ENCODE assay signal across 19 mouse cellular contexts in the genomic region with DNA sequence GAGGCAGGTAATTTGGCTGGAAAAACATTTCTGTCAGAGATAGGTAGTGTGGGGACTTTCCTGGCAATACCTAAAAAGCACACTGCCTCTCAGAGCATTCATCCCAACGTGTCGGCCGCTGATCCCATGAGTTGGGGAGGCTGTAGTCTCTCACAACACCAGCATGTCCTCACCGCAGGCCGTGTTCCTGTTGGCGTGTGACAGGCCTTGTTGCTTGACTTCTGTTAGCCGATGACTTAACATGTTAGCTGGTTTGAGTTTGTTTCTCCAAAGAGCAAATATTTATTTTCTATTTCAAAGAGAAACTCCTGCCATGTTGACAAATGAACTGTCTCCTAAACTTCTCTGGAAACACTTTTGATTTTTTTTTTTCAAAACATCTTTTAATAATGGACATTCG.
"Had no signal": no experiment of that assay in that cellular context is flagged by ENCODE, and none has a peak within 500 bp of the region (broad histone marks: within the 10 kb centered on the region; RNA-seq: fewer than 3 reads in every experiment).

No protein-coding gene starts in this region.

- H3K9ac ChIP-seq: liver, embryonic 13.5 days; liver, embryonic 15.5 days; lung, embryonic 15.5 days; midbrain, embryonic 12.5 days; neural tube, embryonic 13.5 days; neural tube, embryonic 15.5 days had no signal

- H3K9me3 ChIP-seq: liver, embryonic 13.5 days; liver, embryonic 15.5 days; lung, embryonic 15.5 days; midbrain, embryonic 10.5 days; midbrain, embryonic 12.5 days; neural tube, embryonic 13.5 days; neural tube, embryonic 15.5 days had no signal

- H3K27ac ChIP-seq: liver, embryonic 13.5 days; liver, embryonic 15.5 days; lung, embryonic 15.5 days; midbrain, embryonic 10.5 days; midbrain, embryonic 12.5 days; neural tube, embryonic 13.5 days; neural tube, embryonic 15.5 days had no signal

- ATAC-seq: midbrain, embryonic 16.5 days had no signal

- H3K27me3 ChIP-seq: liver, embryonic 13.5 days; liver, embryonic 15.5 days; lung, embryonic 15.5 days; midbrain, embryonic 12.5 days; neural tube, embryonic 13.5 days; neural tube, embryonic 15.5 days had no signal

- H3K4me1 ChIP-seq: liver, embryonic 15.5 days; midbrain, embryonic 10.5 days; midbrain, embryonic 12.5 days; neural tube, embryonic 13.5 days; neural tube, embryonic 15.5 days had no signal

- DNase-seq: liver, embryonic 13.5 days; lung, adult 18-20 months; midbrain, embryonic 14.5 days; retina, postnatal 1 day; right cerebral cortex, adult 18-20 months; right cerebral cortex, postnatal 25 days; right cerebral cortex, postnatal 4 days; spleen, adult 18-20 months; thymus, adult 18-20 months; thymus, postnatal 14 days; thymus, postnatal 36 days had no signal

- H3K4me2 ChIP-seq: liver, embryonic 13.5 days; liver, embryonic 15.5 days; lung, embryonic 15.5 days; midbrain, embryonic 12.5 days; neural tube, embryonic 13.5 days; neural tube, embryonic 15.5 days had no signal

- H3K4me3 ChIP-seq: liver, embryonic 13.5 days; liver, embryonic 15.5 days; lung, embryonic 15.5 days; midbrain, embryonic 10.5 days; midbrain, embryonic 12.5 days; myocyte; neural tube, embryonic 13.5 days; neural tube, embryonic 15.5 days had no signal
